10 mouse cellular contexts compared by ENCODE assay signal in genomic region chr1:77226546-77226945, GRCm38 (mm10).
DNase-seq lines count a peak whose midpoint lies in the region; ATAC-seq and TF ChIP-seq lines count a peak whose summit lies in the region.
"Had no signal": no experiment of that assay in that cellular context is flagged by ENCODE, and none has a peak within 500 bp of the region (broad histone marks: within the 10 kb centered on the region; RNA-seq: fewer than 3 reads in every experiment).

No protein-coding gene starts in this region.

- no peak overlapping the region for H3K4me3 ChIP-seq in hindbrain, postnatal 0 days (ENCODE audit: low read length)
- H3K4me3 ChIP-seq in hindbrain, embryonic 11.5 days (ENCODE audit: low read depth, low read length) = no peak overlapping the region

- H3K4me2 ChIP-seq in hindbrain, postnatal 0 days (ENCODE audit: low read depth, low read length) = no peak overlapping the region; the same call in 1 of the 2 replicates
- H3K4me2 ChIP-seq in hindbrain, embryonic 11.5 days (replicated peaks; ENCODE audit: low read depth, low read length) = no peak overlapping the region

- no peaks in the 10 kb centered on the region for H3K9me3 ChIP-seq in hindbrain, postnatal 0 days (ENCODE audit: low read length)
- no peaks in the 10 kb centered on the region for H3K9me3 ChIP-seq in hindbrain, embryonic 11.5 days (ENCODE audit: control insufficient read depth, low read length)

- no peak for ATAC-seq in hindbrain, postnatal 0 days
- no peak for ATAC-seq in hindbrain, embryonic 11.5 days (ENCODE audit: low FRiP score)
- ATAC-seq in frontal cortex, adult (ENCODE audit: low TSS enrichment) = no peak

- no peak for TF ChIP-seq CTCF in hindbrain, postnatal 0 days (IDR thresholded peaks at IDR 0.05; ENCODE audit: low read depth)
- TF ChIP-seq CTCF in brain, embryonic 14.5 days (IDR thresholded peaks at IDR 0.05; ENCODE audit: borderline replicate concordance, extremely low read depth, insufficient read depth, insufficient read length) = no peak

- intact Hi-C loops in left cerebral cortex, postnatal 4 days (cut with DNase I) = no loop called here

- H3K9ac ChIP-seq in hindbrain, postnatal 0 days (replicated peaks; ENCODE audit: low read length) = no peak overlapping the region
- H3K9ac ChIP-seq in hindbrain, embryonic 11.5 days (ENCODE audit: low read depth, low read length) = no peak overlapping the region

- H3K36me3 ChIP-seq in hindbrain, postnatal 0 days (ENCODE audit: insufficient read depth, low read length) = no peaks in the 10 kb centered on the region
- H3K36me3 ChIP-seq in hindbrain, embryonic 11.5 days (ENCODE audit: control insufficient read depth, insufficient read depth, low read length) = no peaks in the 10 kb centered on the region

- DNase-seq in adrenal gland, adult 2 months = peak; percentile 11
- no peak for DNase-seq in adrenal gland, adult 8-10 months
- DNase-seq in hindbrain, postnatal 0 days (ENCODE audit: low spot score) = peak; percentile 37
- DNase-seq in hindbrain, embryonic 11.5 days (ENCODE audit: low spot score) = no peak
- DNase-seq in brain, embryonic 14.5 days (ENCODE audit: low read depth) = peak; percentile 19
- DNase-seq in kidney, postnatal 25 days = peak; percentile 75 to 79
- DNase-seq in left cerebral cortex, postnatal 4 days = no peak
- DNase-seq: cerebellum, adult 9-10 months; heart, adult 11 months had no signal

- 0 out of 2 replicates have a peak, but pooled peaks cover 2% of the 10 kb centered on the region for H3K4me1 ChIP-seq in hindbrain, postnatal 0 days (ENCODE audit: insufficient read depth, low read length)
- H3K4me1 ChIP-seq in hindbrain, embryonic 11.5 days (replicated peaks; ENCODE audit: control insufficient read depth, insufficient read depth, low read length) = no peaks in the 10 kb centered on the region

- 43% methylated on average over 4 of the region's 4 CpGs for WGBS in hindbrain, postnatal 0 days
- 79% methylated on average over 4 of the region's 4 CpGs for WGBS in hindbrain, embryonic 11.5 days

- TF ChIP-seq POLR2A in brain, embryonic 14.5 days (IDR thresholded peaks at IDR 0.05; ENCODE audit: borderline replicate concordance, extremely low read depth, insufficient read depth, insufficient read length, poor library complexity, severe bottlenecking) = no peak

- no peak overlapping the region for H3K27ac ChIP-seq in hindbrain, postnatal 0 days
- no peak overlapping the region for H3K27ac ChIP-seq in hindbrain, embryonic 11.5 days (ENCODE audit: low read depth, low read length)

- no peaks in the 10 kb centered on the region for H3K27me3 ChIP-seq in hindbrain, postnatal 0 days (ENCODE audit: insufficient read depth, low read length)
- H3K27me3 ChIP-seq in hindbrain, embryonic 11.5 days (ENCODE audit: control insufficient read depth, insufficient read depth, low read length) = no peaks in the 10 kb centered on the region

Comparison
In these comparisons a context has a peak if more than half of its experiments do, and no peak if none do; other contexts are left out.
1. DNase-seq: peak in adrenal gland, adult 2 months (single experiment), hindbrain, postnatal 0 days (single experiment), brain, embryonic 14.5 days (single experiment) and kidney, postnatal 25 days (2 of 2); none in adrenal gland, adult 8-10 months (single experiment), hindbrain, embryonic 11.5 days (single experiment) and left cerebral cortex, postnatal 4 days (single experiment).